Mouse (Mus musculus): ENCODE measurements around the gene Cacna2d1. TPM values are rescaled to one million over a fixed set of nuclear protein-coding genes. Genes with fewer than 3 reads are reported as not detected.

Cacna2d1 gene
- polyA plus RNA-seq, 1 experiment from 2014 or later = not detected

DNA sequence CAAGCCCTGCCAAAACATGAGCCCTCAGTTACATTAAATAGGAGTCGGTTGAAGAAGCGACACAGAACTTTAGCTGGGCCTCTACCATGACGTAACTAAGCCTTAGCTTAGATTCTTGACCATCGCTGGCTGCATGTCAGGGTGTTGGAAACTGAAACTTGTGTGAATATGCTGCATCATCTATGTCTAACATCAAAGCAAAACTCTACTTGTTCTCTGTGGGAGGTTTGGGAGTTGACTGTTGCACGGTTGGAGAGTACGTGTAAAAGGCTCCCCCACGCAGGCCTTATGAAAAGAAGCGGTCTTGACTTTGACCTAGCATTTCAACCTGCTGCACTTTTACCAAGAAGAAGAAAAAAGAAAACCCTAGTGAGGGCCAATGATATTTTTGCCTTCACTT lies 436.2 kb downstream of the Cacna2d1 start:
- WGBS (ENCODE audit: missing documents) = 88% methylated on average over 8 of the region's 8 CpGs
- H3K79me2 ChIP-seq (ENCODE audit: inconsistent target) = no peaks in the 10 kb centered on the region

DNA sequence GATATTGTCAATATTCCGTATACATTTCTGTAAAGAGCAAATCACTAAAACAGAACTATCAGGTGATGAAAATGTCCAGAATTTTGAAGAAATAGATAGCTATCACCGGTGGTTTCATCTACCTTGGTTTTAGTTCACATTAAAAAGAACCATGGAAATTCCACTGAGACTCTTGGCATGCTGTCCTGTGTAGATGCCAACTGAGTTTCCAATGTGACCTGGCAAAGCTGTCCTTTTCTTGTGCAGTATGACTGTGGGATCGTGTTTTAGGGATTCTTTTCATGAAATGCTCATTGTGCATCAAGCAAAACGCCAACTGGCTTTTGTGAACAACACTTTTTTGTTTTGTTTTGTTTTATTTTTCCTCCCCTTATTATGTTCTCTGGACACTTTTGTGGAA lies 439.5 kb downstream of the Cacna2d1 start:
- H3K36me3 ChIP-seq (ENCODE audit: inconsistent target) = no peaks in the 10 kb centered on the region
- H3K27ac ChIP-seq = no peak overlapping the region
- no peaks in the 10 kb centered on the region for H3K79me2 ChIP-seq (ENCODE audit: inconsistent target)
- no peak overlapping the region for H3K4me3 ChIP-seq (ENCODE audit: inconsistent target)
- 94% methylated on average over 4 of the region's 4 CpGs for WGBS (ENCODE audit: missing documents)

More for the DNA sequence above, 436.2 kb downstream of the Cacna2d1 start:
- Histone ChIP-seq H3K36me3 (ENCODE audit: inconsistent target) (no peaks in the 10 kb centered on the region), H3K27ac (no peak overlapping the region), H3K4me3 (ENCODE audit: inconsistent target) (no peak overlapping the region)

DNA sequence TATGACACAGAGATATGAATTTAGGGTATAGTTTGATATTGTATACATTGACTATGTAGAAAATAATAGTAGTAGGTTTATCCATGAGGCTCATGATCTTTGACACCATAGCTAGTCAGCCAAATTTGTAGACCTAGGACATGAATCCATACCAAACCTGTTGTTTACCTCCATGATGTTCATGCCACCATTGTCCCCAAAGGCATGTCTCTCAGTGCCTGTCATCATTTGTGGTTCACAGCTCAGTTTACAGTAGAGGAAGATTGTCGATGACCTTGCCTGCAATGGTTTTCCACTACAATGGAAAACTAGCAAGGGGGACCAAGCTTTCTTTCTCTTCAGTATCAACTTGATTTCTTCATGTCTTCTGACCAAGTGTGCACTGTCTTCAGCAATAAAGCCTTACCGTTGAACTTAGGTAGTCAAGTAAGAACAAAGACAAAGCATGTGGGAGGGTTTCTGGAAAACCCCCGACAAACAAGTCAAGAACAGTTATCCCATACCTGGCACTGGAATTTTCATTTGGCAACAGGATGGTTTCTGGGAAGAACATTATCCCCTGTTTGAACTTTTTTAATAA lies 441.9 kb downstream of the Cacna2d1 start:
- H3K4me3 ChIP-seq (ENCODE audit: inconsistent target) = no peak overlapping the region
- no peaks in the 10 kb centered on the region for H3K36me3 ChIP-seq (ENCODE audit: inconsistent target)
- WGBS (ENCODE audit: missing documents) = 75% methylated on average over 2 of the region's 3 CpGs
- H3K27ac ChIP-seq = no peak overlapping the region
- H3K79me2 ChIP-seq (ENCODE audit: inconsistent target) = no peaks in the 10 kb centered on the region

DNA sequence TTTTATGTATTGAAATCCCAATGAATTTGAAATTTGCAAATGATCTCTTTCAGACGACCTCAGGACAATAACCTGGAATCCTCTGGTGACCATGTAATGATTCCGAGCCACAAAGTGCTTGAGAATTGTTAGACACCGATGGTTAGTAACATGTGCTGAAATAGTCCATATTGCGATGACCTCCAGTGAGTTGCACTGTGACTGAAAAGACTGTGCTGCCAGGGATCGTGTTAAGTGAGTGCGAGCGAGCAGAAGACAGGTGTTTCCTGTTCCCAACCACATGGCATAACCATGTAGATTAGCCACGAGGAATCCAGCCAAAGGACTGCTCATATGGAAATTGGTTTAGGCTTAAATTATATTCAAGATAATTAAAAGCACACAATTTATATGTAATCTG lies 475.5 kb downstream of the Cacna2d1 start:
- 27% methylated on average over 8 of the region's 8 CpGs for WGBS (ENCODE audit: missing documents)
- H3K36me3 ChIP-seq (ENCODE audit: inconsistent target) = no peaks in the 10 kb centered on the region

DNA sequence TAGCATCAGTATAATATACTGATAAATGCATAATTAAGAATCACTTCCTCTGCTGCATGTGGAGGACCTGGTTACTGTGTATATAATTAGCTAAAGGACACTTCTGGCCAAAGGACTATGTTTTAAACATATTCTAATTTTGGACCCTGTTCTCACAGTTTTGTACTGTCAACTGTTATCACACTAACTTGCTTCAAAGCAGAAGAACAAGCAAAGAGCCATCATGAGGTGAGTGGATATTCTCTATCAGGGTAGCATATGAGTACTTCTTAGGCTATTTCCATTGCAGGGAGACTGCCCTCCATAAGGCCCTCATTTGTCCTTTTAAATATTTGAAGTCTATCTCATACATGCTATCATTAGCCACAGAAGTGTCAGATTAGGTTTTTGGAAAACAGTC lies 480.2 kb downstream of the Cacna2d1 start:
- H3K27ac ChIP-seq = no peak overlapping the region
- H3K36me3 ChIP-seq (ENCODE audit: inconsistent target) = no peaks in the 10 kb centered on the region
- no peak overlapping the region for H3K4me3 ChIP-seq (ENCODE audit: inconsistent target)
- no peaks in the 10 kb centered on the region for H3K79me2 ChIP-seq (ENCODE audit: inconsistent target)

More for the DNA sequence above, 475.5 kb downstream of the Cacna2d1 start:
- Histone ChIP-seq H3K27ac (no peak overlapping the region), H3K4me3 (ENCODE audit: inconsistent target) (no peak overlapping the region), H3K79me2 (ENCODE audit: inconsistent target) (no peaks in the 10 kb centered on the region)

DNA sequence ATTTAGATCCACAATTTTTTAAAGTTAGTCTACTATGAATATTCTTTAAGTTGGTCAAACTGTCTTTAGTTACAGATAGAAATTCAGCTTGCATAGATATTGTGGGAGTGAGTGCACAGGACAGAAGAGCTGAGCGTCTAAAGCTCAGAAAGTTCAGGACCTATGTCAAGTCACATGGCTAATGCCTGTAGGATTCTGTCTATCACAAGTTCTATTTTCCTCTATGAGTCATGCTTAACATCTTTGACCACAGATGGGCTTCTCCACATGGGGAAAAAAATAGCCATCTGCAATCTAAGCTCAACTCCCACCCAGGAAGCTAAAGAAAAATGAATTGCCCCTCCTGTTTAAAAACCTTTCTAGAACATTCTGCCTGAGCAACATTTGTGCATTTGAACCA lies 483.5 kb downstream of the Cacna2d1 start:
- H3K4me3 ChIP-seq (ENCODE audit: inconsistent target) = no peak overlapping the region
- WGBS (ENCODE audit: missing documents) = 86% methylated on average over 1 of the region's 1 CpGs
- H3K27ac ChIP-seq = no peak overlapping the region
- H3K36me3 ChIP-seq (ENCODE audit: inconsistent target) = no peaks in the 10 kb centered on the region
- no peaks in the 10 kb centered on the region for H3K79me2 ChIP-seq (ENCODE audit: inconsistent target)

DNA sequence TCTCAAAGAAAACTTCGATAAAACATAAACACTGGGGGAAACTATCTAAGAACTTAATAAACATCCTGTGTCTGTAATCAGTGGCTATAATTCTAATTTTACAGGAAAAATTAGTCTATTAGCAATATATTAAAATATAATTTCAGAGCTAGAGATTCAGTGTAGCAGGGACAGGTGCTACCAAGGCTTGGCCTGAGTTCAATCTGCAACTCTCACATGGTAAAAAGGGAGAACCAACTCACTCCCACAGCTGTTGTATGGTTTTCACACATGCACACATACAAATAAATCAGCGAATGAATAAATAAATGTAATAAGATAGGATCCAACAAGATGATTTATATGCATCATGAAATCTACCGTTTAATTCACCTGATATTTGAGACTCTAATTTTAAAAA lies 484.0 kb downstream of the Cacna2d1 start:
- no peak overlapping the region for H3K27ac ChIP-seq
- WGBS (ENCODE audit: missing documents) = 97% methylated on average over 3 of the region's 3 CpGs
- no peaks in the 10 kb centered on the region for H3K36me3 ChIP-seq (ENCODE audit: inconsistent target)
- H3K4me3 ChIP-seq (ENCODE audit: inconsistent target) = no peak overlapping the region
- H3K79me2 ChIP-seq (ENCODE audit: inconsistent target) = no peaks in the 10 kb centered on the region

Other genes starting within 250 kb of the Cacna2d1 start
- gene Speer4c, start 220.4 kb upstream of the Cacna2d1 start, polyA plus RNA-seq (2018) = not detected in 3 replicates